Mouse (Mus musculus): ENCODE results near the gene Sidt1. TPM values are rescaled to one million over a fixed set of nuclear protein-coding genes. Genes with fewer than 3 reads are reported as not detected.

The Sidt1 gene
- polyA plus RNA-seq, 1 experiment from 2014 or later, result 1.1 TPM

DNA sequence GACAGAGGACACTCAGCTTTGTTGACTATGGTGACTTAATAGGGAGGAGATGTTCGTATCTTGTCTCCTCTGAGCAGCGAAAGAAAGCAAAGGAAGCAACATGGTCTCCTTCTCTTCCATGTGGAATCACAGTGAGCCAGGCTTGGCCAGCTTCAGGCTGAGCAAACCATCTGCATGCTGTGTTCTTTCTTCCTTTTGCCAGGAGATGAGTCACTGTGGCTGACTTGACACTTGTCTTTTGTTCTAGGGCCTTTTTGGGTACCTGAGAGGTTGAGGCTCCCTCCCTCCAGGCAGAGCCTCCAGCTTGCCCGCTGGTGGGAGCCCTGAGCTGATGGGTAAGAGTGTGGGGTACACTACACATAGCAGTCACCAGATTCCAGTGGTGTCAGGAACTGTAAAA lies 95.2 kb downstream of the Sidt1 start:
- Histone ChIP-seq H3K27me3 (replicated peaks) (no peaks in the 10 kb centered on the region), H3K4me1 (replicated peaks) (no peaks in the 10 kb centered on the region), H3K36me3 (no peaks in the 10 kb centered on the region), H3K9ac (no peak overlapping the region), H3K4me2 (replicated peaks) (no peak overlapping the region), H3K4me3 (replicated peaks) (no peak overlapping the region), H3K27ac (no peak overlapping the region), H3K9me3 (no peaks in the 10 kb centered on the region)
- ATAC-seq, result no peak
- 89% methylated on average over 3 of the region's 3 CpGs for WGBS

GRCm38 (mm10) chr16:44233019-44233418 lies 100.0 kb downstream of the Sidt1 start:
- Histone ChIP-seq H3K9ac (no peak overlapping the region), H3K9me3 (no peaks in the 10 kb centered on the region), H3K27me3 (replicated peaks) (no peaks in the 10 kb centered on the region), H3K36me3 (no peaks in the 10 kb centered on the region), H3K4me3 (replicated peaks) (no peak overlapping the region), H3K4me1 (replicated peaks) (no peaks in the 10 kb centered on the region), H3K27ac (no peak overlapping the region), H3K4me2 (replicated peaks) (no peak overlapping the region)
- 81% methylated on average over 7 of the region's 7 CpGs for WGBS
- peak; percentile 56; the same call in 1 of the 2 replicates for ATAC-seq

GRCm38 (mm10) chr16:44226706-44227291 lies 106.2 kb downstream of the Sidt1 start:
- no peak overlapping the region for H3K4me3 ChIP-seq (replicated peaks)
- H3K9ac ChIP-seq, result no peak overlapping the region
- H3K4me2 ChIP-seq (replicated peaks), result no peak overlapping the region
- H3K27ac ChIP-seq, result no peak overlapping the region
- no peak for ATAC-seq
- no peaks in the 10 kb centered on the region for H3K36me3 ChIP-seq
- H3K9me3 ChIP-seq, result no peaks in the 10 kb centered on the region
- 88% methylated on average over 13 of the region's 13 CpGs for WGBS
- H3K4me1 ChIP-seq (replicated peaks), result no peaks in the 10 kb centered on the region
- no peaks in the 10 kb centered on the region for H3K27me3 ChIP-seq (replicated peaks)

- ATAC-seq, result no peak
- Histone ChIP-seq H3K36me3 (peaks cover 23% of the 10 kb centered on the region), H3K9ac (no peak overlapping the region), H3K27me3 (replicated peaks) (no peaks in the 10 kb centered on the region), H3K4me2 (replicated peaks) (no peak overlapping the region), H3K9me3 (no peaks in the 10 kb centered on the region), H3K27ac (no peak overlapping the region), H3K4me1 (replicated peaks) (no peaks in the 10 kb centered on the region), H3K4me3 (replicated peaks) (no peak overlapping the region)
- 69% methylated on average over 6 of the region's 6 CpGs for WGBS
Observed at GRCm38 (mm10) chr16:44221463-44221862, 111.5 kb downstream of the Sidt1 start.

DNA sequence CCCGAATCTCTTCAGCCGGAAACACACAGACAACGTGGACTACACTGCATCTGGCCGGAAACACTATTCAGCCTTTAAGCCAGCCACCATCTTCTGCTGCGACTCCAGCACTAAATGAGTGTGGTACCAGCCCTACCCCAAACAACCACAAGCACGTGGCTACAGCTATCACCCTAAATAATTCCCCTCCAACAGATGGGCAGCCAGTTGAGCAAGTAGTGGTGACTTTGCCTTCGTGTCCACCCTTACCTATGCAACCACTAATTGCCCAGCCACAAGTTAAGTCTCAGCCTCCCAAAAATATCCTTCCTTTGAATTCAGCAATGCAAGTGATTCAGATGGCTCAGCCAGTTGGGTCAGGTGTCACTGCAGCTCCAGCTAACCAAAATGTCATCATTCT lies 116.6 kb downstream of the Sidt1 start:
- Histone ChIP-seq H3K36me3 (peaks cover 33% of the 10 kb centered on the region), H3K4me1 (replicated peaks) (no peaks in the 10 kb centered on the region)
- 92% methylated on average over 7 of the region's 7 CpGs for WGBS

GRCm38 (mm10) chr16:44215513-44215912 lies 117.5 kb downstream of the Sidt1 start:
- H3K36me3 ChIP-seq, result peaks cover 36% of the 10 kb centered on the region
- no peak overlapping the region for H3K27ac ChIP-seq
- no peaks in the 10 kb centered on the region for H3K27me3 ChIP-seq (replicated peaks)
- WGBS, result 95% methylated on average over 9 of the region's 9 CpGs
- no peaks in the 10 kb centered on the region for H3K4me1 ChIP-seq (replicated peaks)
- no peak for ATAC-seq
- H3K4me2 ChIP-seq (replicated peaks), result no peak overlapping the region
- no peaks in the 10 kb centered on the region for H3K9me3 ChIP-seq
- H3K9ac ChIP-seq, result no peak overlapping the region
- no peak overlapping the region for H3K4me3 ChIP-seq (replicated peaks)

More for the DNA sequence above, 116.6 kb downstream of the Sidt1 start:
- no peak overlapping the region for H3K9ac ChIP-seq
- ATAC-seq, result no peak
- no peaks in the 10 kb centered on the region for H3K27me3 ChIP-seq (replicated peaks)
- no peak overlapping the region for H3K4me2 ChIP-seq (replicated peaks)
- H3K4me3 ChIP-seq (replicated peaks), result no peak overlapping the region
- H3K9me3 ChIP-seq, result no peaks in the 10 kb centered on the region
- no peak overlapping the region for H3K27ac ChIP-seq

DNA sequence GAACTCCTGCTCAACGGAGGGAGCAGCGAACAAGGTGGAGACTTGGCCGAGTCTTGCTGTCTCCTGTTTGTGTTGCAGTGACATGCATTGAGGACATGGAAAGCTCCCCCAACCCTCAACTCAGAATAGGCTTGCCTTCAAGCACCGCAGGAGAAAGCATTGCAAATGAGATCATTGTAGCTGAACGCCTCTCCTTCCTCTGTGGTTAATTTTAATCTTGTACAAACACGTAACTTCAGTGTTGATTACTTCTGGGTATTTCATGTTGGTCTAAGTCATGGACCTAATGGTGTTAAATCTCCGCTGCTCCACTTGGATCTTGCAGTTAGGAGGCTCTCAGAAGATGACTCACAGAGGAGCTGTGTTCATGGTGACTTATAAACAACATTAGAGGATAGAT lies 120.3 kb downstream of the Sidt1 start:
- Histone ChIP-seq H3K4me2 (replicated peaks) (no peak overlapping the region), H3K4me1 (replicated peaks) (no peaks in the 10 kb centered on the region), H3K27ac (no peak overlapping the region), H3K36me3 (peaks cover 24% of the 10 kb centered on the region), H3K4me3 (replicated peaks) (no peak overlapping the region), H3K27me3 (replicated peaks) (no peaks in the 10 kb centered on the region), H3K9ac (no peak overlapping the region), H3K9me3 (no peaks in the 10 kb centered on the region)
- ATAC-seq, result no peak
- 93% methylated on average over 7 of the region's 7 CpGs for WGBS

GRCm38 (mm10) chr16:44211054-44211414 lies 122.0 kb downstream of the Sidt1 start:
- no peak overlapping the region for H3K9ac ChIP-seq
- WGBS, result 89% methylated on average over 1 of the region's 1 CpGs
- H3K27ac ChIP-seq, result no peak overlapping the region
- no peaks in the 10 kb centered on the region for H3K4me1 ChIP-seq (replicated peaks)
- peaks cover 20% of the 10 kb centered on the region for H3K36me3 ChIP-seq
- no peaks in the 10 kb centered on the region for H3K9me3 ChIP-seq
- H3K4me2 ChIP-seq (replicated peaks), result no peak overlapping the region
- ATAC-seq, result no peak
- no peaks in the 10 kb centered on the region for H3K27me3 ChIP-seq (replicated peaks)
- no peak overlapping the region for H3K4me3 ChIP-seq (replicated peaks)

- WGBS, result 80% methylated on average over 10 of the region's 10 CpGs
- ATAC-seq, result no peak
- Histone ChIP-seq H3K9me3 (no peaks in the 10 kb centered on the region), H3K4me1 (replicated peaks) (no peaks in the 10 kb centered on the region), H3K27ac (no peak overlapping the region), H3K27me3 (replicated peaks) (no peaks in the 10 kb centered on the region), H3K4me2 (replicated peaks) (no peak overlapping the region), H3K9ac (no peak overlapping the region), H3K36me3 (peaks cover 16% of the 10 kb centered on the region), H3K4me3 (replicated peaks) (no peak overlapping the region)
Observed at GRCm38 (mm10) chr16:44210156-44211053, 122.6 kb downstream of the Sidt1 start.

DNA sequence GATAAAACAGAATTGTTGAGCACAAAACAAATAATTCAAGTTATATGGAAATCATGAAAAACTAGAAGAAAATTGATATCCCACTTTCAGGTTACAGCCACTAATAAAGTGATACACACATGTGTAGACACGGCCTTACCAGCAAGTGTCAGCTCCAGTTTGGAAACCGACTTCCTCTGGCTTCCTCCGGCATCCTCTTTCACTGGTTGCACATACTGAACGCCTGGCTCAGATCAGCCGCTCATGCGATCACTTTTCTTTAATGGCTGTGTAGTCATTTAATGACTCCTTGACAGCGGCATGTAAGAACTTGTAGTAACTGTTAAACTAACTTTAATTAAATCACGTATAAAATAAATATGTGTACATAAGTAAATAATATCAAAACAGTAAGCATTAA lies 127.0 kb downstream of the Sidt1 start:
- no peaks in the 10 kb centered on the region for H3K27me3 ChIP-seq (replicated peaks)
- H3K27ac ChIP-seq, result no peak overlapping the region
- WGBS, result 87% methylated on average over 8 of the region's 8 CpGs
- H3K36me3 ChIP-seq, result peaks cover 19% of the 10 kb centered on the region
- no peaks in the 10 kb centered on the region for H3K4me1 ChIP-seq (replicated peaks)
- no peak overlapping the region for H3K4me3 ChIP-seq (replicated peaks)
- H3K9me3 ChIP-seq, result no peaks in the 10 kb centered on the region
- no peak overlapping the region for H3K4me2 ChIP-seq (replicated peaks)
- no peak overlapping the region for H3K9ac ChIP-seq
- ATAC-seq, result no peak

DNA sequence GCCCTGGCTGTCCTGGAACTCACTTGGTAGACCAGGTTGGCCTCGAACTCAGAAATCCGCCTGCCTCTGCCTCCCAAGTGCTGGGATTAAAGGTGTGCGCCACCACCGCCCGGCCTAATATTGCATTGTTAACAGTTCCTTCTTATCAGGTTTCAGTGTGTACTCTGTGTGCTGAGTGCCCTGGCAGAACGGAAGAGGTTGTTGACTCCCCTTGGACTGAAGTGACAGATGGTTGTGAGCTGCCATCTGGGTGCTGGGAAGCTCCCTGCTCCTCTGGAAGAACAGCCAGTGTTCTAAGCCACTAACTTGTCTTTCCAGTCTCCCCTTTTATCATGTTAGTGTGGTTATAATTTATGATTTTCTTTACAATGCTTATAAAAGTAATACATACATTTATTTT lies 128.7 kb downstream of the Sidt1 start:
- H3K9ac ChIP-seq, result no peak overlapping the region
- no peaks in the 10 kb centered on the region for H3K27me3 ChIP-seq (replicated peaks)
- H3K27ac ChIP-seq, result no peak overlapping the region
- WGBS, result 77% methylated on average over 6 of the region's 6 CpGs
- H3K9me3 ChIP-seq, result no peaks in the 10 kb centered on the region
- no peaks in the 10 kb centered on the region for H3K4me1 ChIP-seq (replicated peaks)
- H3K36me3 ChIP-seq, result peaks cover 20% of the 10 kb centered on the region; the same call in 1 of the 2 replicates
- no peak; the same call in 1 of the 2 replicates for ATAC-seq
- no peak overlapping the region for H3K4me2 ChIP-seq (replicated peaks)
- no peak overlapping the region for H3K4me3 ChIP-seq (replicated peaks)

DNA sequence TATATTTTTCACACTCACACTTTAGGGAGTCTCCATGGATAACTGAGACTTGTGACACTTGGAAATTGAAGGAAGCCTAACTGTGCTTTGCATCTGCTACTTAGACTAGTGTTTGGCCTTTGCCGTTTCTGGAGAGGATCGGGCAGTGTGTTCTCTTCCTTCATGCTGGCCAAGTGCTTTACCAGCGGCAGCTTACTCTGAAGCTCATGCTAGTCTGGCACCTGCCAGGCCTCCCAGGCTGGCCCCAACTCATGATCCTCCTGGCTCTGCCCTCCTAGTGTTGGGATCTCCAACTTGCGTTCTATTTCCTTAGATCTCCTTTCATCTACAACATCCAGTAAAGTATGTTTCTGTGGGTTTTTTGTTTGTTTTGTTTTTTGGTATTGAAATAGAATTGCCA lies 132.8 kb downstream of the Sidt1 start:
- H3K4me3 ChIP-seq (replicated peaks), result no peak overlapping the region
- peaks cover 12% of the 10 kb centered on the region; the same call in 1 of the 2 replicates for H3K36me3 ChIP-seq
- H3K9ac ChIP-seq, result no peak overlapping the region
- no peak overlapping the region for H3K27ac ChIP-seq
- no peak for ATAC-seq
- H3K4me1 ChIP-seq (replicated peaks), result no peaks in the 10 kb centered on the region
- no peaks in the 10 kb centered on the region for H3K9me3 ChIP-seq
- H3K27me3 ChIP-seq (replicated peaks), result no peaks in the 10 kb centered on the region
- H3K4me2 ChIP-seq (replicated peaks), result no peak overlapping the region
- 89% methylated on average over 4 of the region's 4 CpGs for WGBS
